Comparison of ENCODE assay signal across 8 mouse cellular contexts in genomic region chr2:165782324-165782723, GRCm38 (mm10).
DNase-seq lines count a peak whose midpoint lies in the region; ATAC-seq and TF ChIP-seq lines count a peak whose summit lies in the region.

No protein-coding gene starts in this region.

- H3K9me3 ChIP-seq in liver, embryonic 16.5 days (replicated peaks; ENCODE audit: control insufficient read depth, low read length) = no peaks in the 10 kb centered on the region
- H3K9me3 ChIP-seq in neural tube, embryonic 13.5 days = no peaks in the 10 kb centered on the region

- peak; percentile 98 for TF ChIP-seq CTCF in bone marrow, adult 2 months (IDR thresholded peaks at IDR 0.05; ENCODE audit: control insufficient read depth, insufficient read depth, low read length)

- no peak overlapping the region for H3K27ac ChIP-seq in bone marrow, adult 2 months (ENCODE audit: control insufficient read depth, insufficient read depth, low read depth, low read length, poor library complexity)
- H3K27ac ChIP-seq in liver, embryonic 16.5 days (ENCODE audit: low read length) = no peak overlapping the region
- H3K27ac ChIP-seq in neural tube, embryonic 13.5 days (replicated peaks) = no peak overlapping the region

- H3K4me3 ChIP-seq in bone marrow, adult 2 months (replicated peaks; ENCODE audit: control insufficient read depth, low read depth, low read length) = no peak overlapping the region
- H3K4me3 ChIP-seq in liver, embryonic 16.5 days (ENCODE audit: low read depth, low read length) = no peak overlapping the region
- no peak overlapping the region for H3K4me3 ChIP-seq in neural tube, embryonic 13.5 days

- intact Hi-C loops in heart, postnatal 14 days (cut with DNase I) = loop anchor here (5.0 to 10.0 kb wide), 2 partner anchors 265 to 782 kb away; no protein-coding TSS in a partner anchor

- 24% methylated on average over 5 of the region's 5 CpGs for WGBS in bone marrow, adult 2 months
- 34% methylated on average over 5 of the region's 5 CpGs for WGBS in large intestine, adult 2 months
- WGBS in liver, embryonic 16.5 days (ENCODE audit: insufficient replicate concordance) = 39% methylated on average over 5 of the region's 5 CpGs
- WGBS in neural tube, embryonic 13.5 days = 40% methylated on average over 5 of the region's 5 CpGs

- TF ChIP-seq POLR2A in bone marrow, adult 2 months (IDR thresholded peaks at IDR 0.05; ENCODE audit: borderline replicate concordance, control insufficient read depth, low read depth, low read length) = no peak

- no peak overlapping the region for H3K4me2 ChIP-seq in liver, embryonic 16.5 days (ENCODE audit: low read depth, low read length)
- H3K4me2 ChIP-seq in neural tube, embryonic 13.5 days = no peak overlapping the region

- no peaks in the 10 kb centered on the region for H3K4me1 ChIP-seq in bone marrow, adult 2 months (ENCODE audit: control insufficient read depth, insufficient read depth, low read length)
- no peaks in the 10 kb centered on the region for H3K4me1 ChIP-seq in liver, embryonic 16.5 days (ENCODE audit: control insufficient read depth, low read depth, low read length)
- H3K4me1 ChIP-seq in neural tube, embryonic 13.5 days (replicated peaks) = peaks cover 8% of the 10 kb centered on the region

- no peak overlapping the region for H3K9ac ChIP-seq in liver, embryonic 16.5 days (ENCODE audit: low read depth, low read length)
- no peak overlapping the region for H3K9ac ChIP-seq in neural tube, embryonic 13.5 days

- peaks cover 30% of the 10 kb centered on the region for H3K36me3 ChIP-seq in liver, embryonic 16.5 days (ENCODE audit: control insufficient read depth, insufficient read depth)
- H3K36me3 ChIP-seq in neural tube, embryonic 13.5 days = peaks cover 51% of the 10 kb centered on the region

- peak; percentile 50 for ATAC-seq in CD4-positive, CD25-positive, alpha-beta regulatory T cell, adult 4 months
- ATAC-seq in erythroblast, adult 5-6 weeks (replicated peaks; ENCODE audit: low FRiP score, poor library complexity, severe bottlenecking) = peak; percentile 60
- 0 out of 2 replicates have a peak, but pooled peaks have one; percentile 27 for ATAC-seq in liver, embryonic 16.5 days (ENCODE audit: low read depth)
- 0 out of 2 replicates have a peak, but pooled peaks have one; percentile 16 for ATAC-seq in neural tube, embryonic 13.5 days (ENCODE audit: low read depth)

- H3K27me3 ChIP-seq in liver, embryonic 16.5 days (ENCODE audit: control insufficient read depth, insufficient read depth, low read depth, low read length) = no peaks in the 10 kb centered on the region
- no peaks in the 10 kb centered on the region for H3K27me3 ChIP-seq in neural tube, embryonic 13.5 days

- DNase-seq in heart, postnatal 14 days = peak; percentile 81 to 90
- peak; percentile 29 for DNase-seq in large intestine, adult 2 months (ENCODE audit: low read depth, low spot score)
- DNase-seq in telencephalon, adult 2 months (ENCODE audit: low read depth, low spot score) = peak; percentile 31

Comparison
In these comparisons a context has a peak if more than half of its experiments do, and no peak if none do; other contexts are left out.
1. DNase-seq: peak in every context shown above with its lines; median percentile 86 in heart, postnatal 14 days; 31 in telencephalon, adult 2 months; 29 in large intestine, adult 2 months.